Mouse (Mus musculus): ENCODE results near the gene Hspa12a.

Hspa12a gene

GRCm38 (mm10) chr19:58823301-58823700, 120.2 kb downstream of the Hspa12a start:
- DNase-seq (ENCODE audit: low read depth, low spot score) = no peak

GRCm38 (mm10) chr19:58822454-58823200, 120.8 kb downstream of the Hspa12a start:
- DNase-seq (ENCODE audit: low read depth, low spot score) = peak; percentile 66

DNA sequence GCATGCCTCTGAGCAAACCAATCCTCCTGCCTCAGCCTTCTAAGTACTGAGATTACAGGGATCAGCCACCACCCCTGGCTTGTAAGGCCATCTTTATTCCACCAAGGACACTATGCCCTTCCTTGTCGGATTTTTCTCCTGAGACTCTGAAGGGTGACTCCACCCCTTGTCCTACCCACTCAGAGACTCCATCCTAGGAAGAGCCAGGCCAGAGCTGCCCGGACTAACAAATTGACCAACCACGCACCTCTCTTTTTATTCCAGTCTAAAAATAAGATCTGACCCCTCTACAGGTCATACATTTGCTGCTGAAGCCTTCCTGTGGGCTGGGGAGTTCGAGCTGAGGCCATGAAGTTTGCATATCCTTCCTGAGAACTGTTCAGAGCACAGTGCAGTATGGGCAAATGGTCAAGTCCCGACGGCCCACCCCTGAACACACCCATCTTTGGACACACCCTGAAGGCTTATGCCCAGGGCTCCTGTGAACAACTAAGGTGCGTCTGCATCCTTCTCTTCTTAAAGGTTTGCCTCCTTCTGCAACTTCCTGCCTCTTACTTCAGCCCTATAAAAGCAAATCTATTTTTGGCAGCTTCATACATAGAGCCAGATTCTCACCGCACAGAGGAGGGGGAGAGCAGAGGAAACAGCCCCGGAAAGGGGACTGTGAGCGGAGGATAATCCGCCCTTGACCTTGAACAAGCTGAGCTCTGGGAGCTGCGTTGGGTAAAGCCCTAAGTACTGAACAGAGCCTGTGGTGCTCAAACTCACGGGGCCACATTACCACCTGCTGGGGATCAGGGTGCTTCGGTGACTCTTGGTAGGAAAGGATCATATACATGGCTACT, 124.7 kb downstream of the Hspa12a start:
- DNase-seq (ENCODE audit: low read depth, low spot score) = no peak

- no peak for DNase-seq (ENCODE audit: low read depth, low spot score)
These were observed 126.1 kb downstream of the Hspa12a start for GRCm38 (mm10) chr19:58817398-58817797.

GRCm38 (mm10) chr19:58816453-58817041, 126.9 kb downstream of the Hspa12a start:
- no peak for DNase-seq (ENCODE audit: low read depth, low spot score)

DNA sequence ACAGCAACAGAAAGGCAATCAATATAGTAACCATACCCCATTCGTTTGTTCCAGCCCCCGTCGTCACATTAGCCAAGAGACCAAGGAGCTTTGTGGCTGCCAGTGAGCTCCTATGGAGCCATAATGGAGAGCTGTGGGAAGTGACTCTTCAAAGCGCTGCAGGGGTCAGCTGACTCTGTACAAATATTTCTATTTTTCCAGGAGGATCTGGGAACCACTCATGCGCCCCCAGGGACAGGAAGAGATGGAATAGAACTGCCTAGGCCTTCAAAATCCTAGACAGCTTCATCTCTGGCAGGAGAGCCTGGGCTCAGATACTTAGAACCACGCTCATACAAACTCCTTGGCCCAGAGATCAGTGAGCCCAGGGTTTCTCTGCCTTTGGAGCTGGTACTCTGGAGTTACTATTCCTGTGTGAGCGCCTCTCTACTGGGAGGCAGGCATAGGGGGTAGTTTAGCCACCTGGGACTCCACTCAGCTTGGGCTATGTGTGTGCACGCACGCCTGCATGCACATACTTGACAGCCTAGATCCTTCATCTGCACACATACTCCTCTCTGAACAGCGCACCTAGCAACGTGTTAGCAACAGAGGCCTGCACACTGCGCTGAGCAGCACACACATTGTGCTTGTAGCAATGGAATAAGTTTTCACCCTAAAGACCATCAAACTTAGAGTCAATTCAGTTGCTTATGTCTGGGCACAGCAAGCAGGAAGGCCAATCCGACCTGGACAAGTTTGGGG, 128.1 kb downstream of the Hspa12a start:
- no peak for DNase-seq (ENCODE audit: low read depth, low spot score)

DNA sequence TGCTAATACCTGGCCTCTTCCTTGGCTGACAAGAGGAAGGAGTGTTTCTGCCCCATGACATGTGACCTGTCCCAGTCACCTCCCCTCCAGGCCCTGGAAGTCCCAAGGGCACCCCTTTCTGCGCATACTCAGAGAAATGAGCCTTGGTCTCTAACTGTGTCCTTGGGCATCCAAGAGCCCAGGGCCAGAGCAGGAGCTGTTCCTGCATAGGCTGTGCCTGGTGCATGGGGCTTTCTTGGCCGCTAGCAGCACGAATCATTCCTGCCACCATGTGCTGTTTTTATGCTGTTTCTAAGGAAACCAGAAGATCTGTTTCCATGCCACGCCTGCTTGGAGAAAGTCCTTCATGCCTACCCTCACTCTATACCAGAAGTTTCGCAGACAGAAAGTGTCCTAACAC, 132.9 kb downstream of the Hspa12a start:
- no peak for DNase-seq (ENCODE audit: low read depth, low spot score)

DNA sequence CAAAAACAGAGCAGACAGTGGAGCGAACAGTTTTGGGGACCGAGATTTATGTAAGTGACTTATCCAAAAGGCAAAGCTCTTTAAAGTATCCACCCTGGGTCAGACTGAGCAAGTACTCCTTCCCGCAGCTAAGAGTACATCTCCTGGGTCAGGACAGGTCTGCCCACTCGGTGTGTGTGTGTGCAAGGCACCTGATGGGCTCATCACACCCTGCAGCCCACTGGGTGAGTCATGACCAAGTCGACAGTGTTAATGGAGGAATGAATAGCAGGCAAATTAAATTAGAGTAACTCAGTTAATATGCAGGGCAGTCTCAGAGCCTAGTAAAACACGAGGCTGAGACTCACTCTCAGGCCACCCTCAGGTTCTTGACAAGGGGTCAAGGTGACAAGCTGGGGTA, 134.6 kb downstream of the Hspa12a start:
- DNase-seq (ENCODE audit: low read depth, low spot score) = no peak

GRCm38 (mm10) chr19:58806364-58806763, 137.1 kb downstream of the Hspa12a start:
- peak; percentile 80 for DNase-seq (ENCODE audit: low read depth, low spot score)

- DNase-seq (ENCODE audit: low read depth, low spot score) = no peak
These were observed 138.2 kb downstream of the Hspa12a start for GRCm38 (mm10) chr19:58805191-58805779.

DNA sequence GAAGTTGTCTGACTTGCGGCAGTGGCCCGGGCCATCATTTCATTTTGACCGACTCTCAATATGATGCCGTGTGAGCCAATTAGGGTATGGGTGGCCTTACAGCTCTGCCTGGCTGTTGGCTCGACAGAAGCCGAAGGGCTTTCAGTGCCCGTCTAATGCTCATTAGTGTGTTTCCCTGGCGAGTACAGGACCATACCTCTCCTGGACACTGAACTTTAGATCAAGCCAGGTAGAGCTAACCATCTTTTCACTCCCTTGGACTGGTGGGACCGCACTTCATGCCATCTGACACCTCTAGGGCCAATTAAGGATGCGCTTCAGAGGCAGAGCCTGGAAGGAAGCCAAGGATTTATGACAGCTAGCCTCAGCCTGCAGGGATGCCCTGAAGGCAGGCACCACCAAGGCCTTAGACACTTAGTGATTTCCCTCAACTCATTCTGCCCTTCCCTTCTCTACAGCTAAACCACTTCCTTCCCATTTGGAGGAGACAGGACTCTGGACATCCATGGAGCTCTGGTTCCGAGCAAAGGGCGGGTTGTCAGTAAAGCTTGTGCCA, 148.3 kb downstream of the Hspa12a start:
- peak; percentile 20 for DNase-seq (ENCODE audit: low read depth, low spot score)

GRCm38 (mm10) chr19:58794284-58794683, 149.2 kb downstream of the Hspa12a start, which contains the start of gene 1700019N19Rik:
1700019N19Rik (minus strand) TSS chr19:58794461.
- DNase-seq (ENCODE audit: low read depth, low spot score) = peak; percentile 21

DNA sequence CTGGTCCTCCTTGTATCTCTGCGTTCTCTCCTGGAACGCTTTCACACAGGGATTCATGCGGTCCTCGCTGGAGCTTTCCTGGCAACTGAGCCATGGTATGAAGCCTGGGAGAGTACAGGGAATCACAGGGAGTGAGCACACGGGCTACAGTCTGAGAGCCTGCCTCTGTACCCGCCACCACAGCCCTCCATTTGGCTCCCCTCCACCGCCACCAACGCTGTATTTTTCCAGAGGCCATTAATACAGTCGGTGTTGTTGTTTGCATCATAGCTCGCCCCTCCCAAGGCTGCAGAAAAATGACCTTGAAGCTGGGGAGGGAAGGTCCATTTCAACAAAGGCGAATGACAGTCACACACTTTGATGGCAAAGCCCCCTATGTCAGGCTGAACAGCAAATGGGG, 154.3 kb downstream of the Hspa12a start:
- no peak for DNase-seq (ENCODE audit: low read depth, low spot score)

- DNase-seq (ENCODE audit: low read depth, low spot score) = no peak
These were observed 159.5 kb downstream of the Hspa12a start for GRCm38 (mm10) chr19:58783938-58784337.

GRCm38 (mm10) chr19:58781566-58781965, 161.9 kb downstream of the Hspa12a start:
- no peak for DNase-seq (ENCODE audit: low read depth, low spot score)

GRCm38 (mm10) chr19:58776461-58776860, 167.0 kb downstream of the Hspa12a start:
- DNase-seq (ENCODE audit: low read depth, low spot score) = no peak

GRCm38 (mm10) chr19:58767329-58767728, 176.1 kb downstream of the Hspa12a start:
- no peak for DNase-seq (ENCODE audit: low read depth, low spot score)

DNA sequence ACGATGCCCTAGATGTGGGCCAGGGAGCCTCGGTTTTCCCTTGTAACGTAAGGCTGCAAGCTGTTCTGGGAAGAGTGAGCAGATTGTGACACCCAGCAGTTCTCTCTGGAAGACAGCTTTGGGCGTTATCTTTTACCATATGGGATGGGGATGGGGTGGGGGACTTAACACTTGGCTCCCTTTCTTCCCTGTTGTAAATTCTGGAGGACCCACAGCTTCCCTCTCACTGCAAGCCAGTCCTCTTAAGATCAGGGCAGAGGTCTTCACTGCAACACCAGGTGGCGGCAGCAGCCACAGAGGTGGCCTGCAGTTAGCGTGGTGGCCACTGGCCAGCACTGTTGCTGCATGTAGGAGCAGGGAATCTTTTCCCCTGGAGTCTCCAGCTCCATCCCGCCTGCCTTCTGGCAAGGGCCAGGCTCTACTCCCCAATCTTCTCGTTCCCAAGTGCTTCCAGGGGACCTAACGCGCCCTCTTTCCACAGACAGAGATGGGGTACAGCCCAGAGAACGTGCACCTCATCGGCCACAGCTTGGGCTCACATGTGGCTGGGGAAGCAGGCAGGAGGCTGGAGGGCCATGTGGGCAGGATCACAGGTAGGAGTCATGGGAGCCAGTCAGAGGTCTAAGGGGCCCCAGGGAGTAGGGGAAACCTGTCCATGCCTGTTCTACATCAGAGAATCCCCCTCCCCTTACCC, 180.5 kb downstream of the Hspa12a start:
- DNase-seq (ENCODE audit: low read depth, low spot score) = peak; percentile 79

GRCm38 (mm10) chr19:58762316-58762715, 181.1 kb downstream of the Hspa12a start:
- DNase-seq (ENCODE audit: low read depth, low spot score) = no peak

- DNase-seq (ENCODE audit: low read depth, low spot score) = no peak
These were observed 184.0 kb downstream of the Hspa12a start, which contains the start of gene Pnliprp2 for GRCm38 (mm10) chr19:58759423-58759822. Pnliprp2 (plus strand) TSS chr19:58759719.
